Mouse (Mus musculus) midbrain, embryonic 10.5 days (tissue): Measurements from ENCODE around the gene Nomo1. TPM values are rescaled to one million over a fixed set of nuclear protein-coding genes. Genes with fewer than 3 reads are reported as not detected.

Source experiments
- DNase-seq: peaks from one replicate; pipeline ENCODE4 v3.0.0-alpha.2; 2017; ENCODE audit warnings: low spot score
- H3K27ac ChIP-seq: fragments of 300-500 bp; sonication (generic); replicated peaks from 2 replicates; pipeline ENCODE4 v1.5.1; 2016; ENCODE audit warnings: mild to moderate bottlenecking
- H3K27me3 ChIP-seq: fragments of 300-500 bp; sonication (generic); 2 replicates; pipeline ENCODE4 v1.6.1; 2016; ENCODE audit warnings: low read depth, mild to moderate bottlenecking; ENCODE audit not compliant: poor library complexity, severe bottlenecking
- H3K36me3 ChIP-seq: fragments of 300-500 bp; sonication (generic); 2 replicates; pipeline ENCODE4 v1.6.1; 2016; ENCODE audit warnings: mild to moderate bottlenecking, moderate library complexity
- H3K4me1 ChIP-seq: fragments of 300-500 bp; sonication (generic); 2 replicates; pipeline ENCODE4 v1.6.1; 2016
- H3K4me3 ChIP-seq: fragments of 300-500 bp; sonication (generic); 2 replicates; pipeline ENCODE4 v1.5.1; 2016; ENCODE audit warnings: mild to moderate bottlenecking, moderate library complexity
- H3K9me3 ChIP-seq: fragments of 300-500 bp; sonication (generic); replicated peaks from 2 replicates; pipeline ENCODE4 v1.6.1; 2016; ENCODE audit warnings: mild to moderate bottlenecking
- WGBS: fragments of 180-500 bp; shearing (Covaris S2); methylation state at CpG from one replicate; pipeline ENCODE4 v1.1.7; 2016; 5-methylcytosine and 5-hydroxymethylcytosine counted together
- polyA plus RNA-seq: library from polyadenylated mRNA; unstranded; fragments of >200 nt; fragmentation: Nextera tagmentation; extraction: Ambion mirVana; gene quantifications from 2 replicates; pipeline ENCODE4 v1.2.1, GENCODE M21; 2016

The Nomo1 gene
- polyA plus RNA-seq, 1 experiment from 2014 or later, result 29.9 TPM

DNA sequence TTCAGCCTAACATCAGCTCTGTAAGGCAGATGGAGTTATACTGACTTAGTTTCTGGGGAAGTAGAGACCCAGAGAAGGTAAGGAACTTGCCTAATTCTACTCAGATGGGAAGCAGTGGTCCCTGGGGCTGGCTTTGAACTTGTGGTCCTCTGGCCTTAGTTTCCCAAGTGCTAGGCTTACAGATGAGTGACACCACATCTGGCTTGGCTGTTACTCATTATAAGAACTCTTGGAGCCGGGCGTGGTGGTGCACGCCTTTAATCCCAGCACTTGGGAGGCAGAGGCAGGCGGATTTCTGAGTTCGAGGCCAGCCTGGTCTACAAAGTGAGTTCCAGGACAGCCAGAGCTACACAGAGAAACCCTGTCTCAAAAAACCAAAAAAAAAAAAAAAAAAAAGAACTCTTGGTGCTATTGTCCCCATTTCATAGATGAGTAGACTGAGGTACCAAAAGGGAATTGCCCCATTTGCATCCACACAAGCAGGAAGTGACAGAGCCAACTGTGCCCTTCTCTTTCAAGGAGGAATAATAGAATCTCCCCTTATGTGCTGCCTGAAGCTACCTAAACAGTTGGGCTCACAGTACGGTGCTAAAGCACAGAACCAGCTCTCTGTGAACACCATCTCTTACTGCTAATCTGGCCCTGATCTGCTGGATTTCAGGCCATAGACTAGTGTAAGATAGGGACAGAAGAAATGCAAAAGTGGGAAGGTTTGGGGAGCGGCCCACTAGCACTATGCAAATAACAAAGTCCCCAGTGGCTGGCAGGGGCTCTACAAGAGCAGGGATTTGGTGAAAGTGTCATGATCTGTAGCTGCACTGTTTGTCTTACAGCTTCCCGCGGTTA lies 4.0 kb upstream of the Nomo1 start:
- no peaks in the 10 kb centered on the region for H3K9me3 ChIP-seq
- H3K27ac ChIP-seq, result peak overlapping the region; percentile 57; the same call in 1 of the 2 replicates
- H3K4me3 ChIP-seq, result peak overlapping the region; percentile 37
- no peak for DNase-seq
- WGBS, result 69% methylated on average over 9 of the region's 9 CpGs
- H3K27me3 ChIP-seq, result 0 out of 2 replicates have a peak, but pooled peaks cover 8% of the 10 kb centered on the region
- no peaks in the 10 kb centered on the region for H3K36me3 ChIP-seq
- peaks cover 25% of the 10 kb centered on the region for H3K4me1 ChIP-seq

DNA sequence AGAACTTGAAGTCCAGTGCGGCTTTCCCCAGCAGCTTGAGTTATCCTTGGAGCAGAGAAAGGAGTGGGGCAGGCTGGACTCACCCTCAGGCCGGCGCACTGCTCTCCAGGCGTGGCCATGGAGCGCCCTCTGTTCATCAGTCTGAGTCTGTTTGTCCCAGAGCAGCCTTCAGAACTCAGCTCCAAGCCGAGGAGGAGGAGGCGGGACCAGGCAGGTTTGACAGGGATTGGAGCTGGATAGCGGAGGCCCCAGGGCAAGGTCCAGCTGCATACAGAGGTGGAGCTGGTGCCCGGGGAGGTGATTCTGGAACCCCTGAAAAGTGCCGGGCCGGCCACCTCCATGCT lies 3.4 kb upstream of the Nomo1 start, which contains the start of gene Abcc6:
Gene Abcc6 (minus strand): TSS at position 158 of the 344 bp plus-strand sequence.
- WGBS, result 8% methylated on average over 11 of the region's 11 CpGs
- Histone ChIP-seq H3K27me3 (0 out of 2 replicates have a peak, but pooled peaks cover 8% of the 10 kb centered on the region), H3K4me1 (peaks cover 31% of the 10 kb centered on the region), H3K9me3 (no peaks in the 10 kb centered on the region), H3K36me3 (no peaks in the 10 kb centered on the region), H3K27ac (peak within 1 kb of the TSS; percentile 57; the same call in 1 of the 2 replicates), H3K4me3 (peak within 1 kb of the TSS; percentile 37)
- peak; percentile 40 for DNase-seq

GRCm38 (mm10) chr7:46031075-46031474 lies 2.4 kb upstream of the Nomo1 start:
- WGBS, result 83% methylated on average over 2 of the region's 2 CpGs
- peaks cover 32% of the 10 kb centered on the region for H3K4me1 ChIP-seq
- no peak for DNase-seq
- no peaks in the 10 kb centered on the region for H3K36me3 ChIP-seq
- H3K27ac ChIP-seq, result no peak overlapping the region
- H3K9me3 ChIP-seq, result no peaks in the 10 kb centered on the region
- H3K4me3 ChIP-seq, result no peak overlapping the region
- 0 out of 2 replicates have a peak, but pooled peaks cover 8% of the 10 kb centered on the region for H3K27me3 ChIP-seq

DNA sequence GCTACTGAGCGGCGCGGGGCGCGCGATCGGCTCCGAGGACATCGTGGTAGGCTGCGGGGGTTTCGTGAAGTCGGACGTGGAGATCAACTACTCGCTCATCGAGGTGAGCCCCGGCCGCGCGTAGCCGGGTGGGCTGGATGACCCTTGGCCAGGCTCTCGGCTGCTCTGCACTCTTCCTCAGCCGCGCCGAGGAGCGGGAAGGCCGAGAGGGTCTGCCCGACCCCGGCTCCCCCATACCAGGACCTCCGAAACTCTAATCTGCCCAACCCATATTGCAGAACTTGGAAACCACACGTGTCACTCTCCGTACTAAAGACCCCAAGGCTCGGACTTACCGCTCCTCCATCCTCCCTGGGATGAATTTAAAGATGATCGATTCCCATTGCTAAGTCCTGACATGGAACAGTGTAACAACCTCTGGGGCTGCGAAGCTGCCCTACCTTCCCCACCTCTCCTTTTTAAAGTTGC lies 406 bp downstream of the Nomo1 start:
- H3K36me3 ChIP-seq, result peaks cover 15% of the 10 kb centered on the region
- H3K4me1 ChIP-seq, result peaks cover 32% of the 10 kb centered on the region
- H3K27ac ChIP-seq, result peak overlapping the region; percentile 83
- DNase-seq, result no peak
- H3K9me3 ChIP-seq, result no peaks in the 10 kb centered on the region
- WGBS, result under 1% methylated on average over 35 of the region's 35 CpGs
- peak overlapping the region; percentile 96 for H3K4me3 ChIP-seq
- 0 out of 2 replicates have a peak, but pooled peaks cover 8% of the 10 kb centered on the region for H3K27me3 ChIP-seq

DNA sequence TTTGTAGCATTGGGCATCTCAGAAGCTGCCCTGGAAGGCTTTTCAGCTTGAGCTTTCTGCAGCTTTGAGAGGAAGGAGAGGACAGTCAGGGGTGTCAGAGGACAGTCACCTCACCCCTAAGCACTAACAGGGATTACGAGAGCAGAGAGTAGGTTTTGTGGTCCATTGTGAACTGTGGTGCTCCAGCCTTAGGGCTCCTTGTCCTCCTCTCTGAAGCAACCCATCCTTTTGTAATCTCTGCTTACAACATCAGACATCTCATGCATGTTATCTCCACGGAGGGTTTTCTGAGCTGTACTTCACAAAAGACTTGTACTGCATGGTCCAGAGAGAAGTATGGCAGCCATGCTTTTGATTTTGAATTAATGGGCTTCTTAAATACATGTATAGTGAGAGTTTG lies 1.5 kb downstream of the Nomo1 start:
- H3K4me3 ChIP-seq, result peak overlapping the region; percentile 96
- H3K27me3 ChIP-seq, result 0 out of 2 replicates have a peak, but pooled peaks cover 8% of the 10 kb centered on the region
- H3K36me3 ChIP-seq, result peaks cover 23% of the 10 kb centered on the region
- WGBS, result 80% methylated on average over 2 of the region's 2 CpGs
- no peaks in the 10 kb centered on the region for H3K9me3 ChIP-seq
- DNase-seq, result no peak
- peaks cover 28% of the 10 kb centered on the region for H3K4me1 ChIP-seq
- no peak overlapping the region for H3K27ac ChIP-seq

DNA sequence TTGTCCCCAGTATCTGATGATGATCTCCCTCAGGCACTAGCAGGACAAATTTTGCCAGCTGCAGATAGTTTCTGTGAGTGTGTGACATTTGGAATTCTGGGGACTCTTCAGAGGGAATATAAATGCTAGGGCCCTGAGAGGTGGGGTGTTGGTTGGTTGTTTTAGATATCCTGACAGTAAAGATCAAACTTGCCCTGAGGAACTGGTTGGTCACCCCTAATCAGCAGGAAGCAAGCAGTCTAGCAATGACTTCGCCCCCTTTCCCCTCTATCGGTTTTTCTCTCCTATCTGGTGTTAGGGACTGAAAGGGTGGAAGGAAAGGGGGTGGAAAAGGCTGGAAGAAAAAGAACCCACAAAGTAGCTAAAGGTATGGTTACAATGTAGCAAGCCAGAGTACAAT lies 2.0 kb downstream of the Nomo1 start:
- H3K4me3 ChIP-seq, result no peak overlapping the region

DNA sequence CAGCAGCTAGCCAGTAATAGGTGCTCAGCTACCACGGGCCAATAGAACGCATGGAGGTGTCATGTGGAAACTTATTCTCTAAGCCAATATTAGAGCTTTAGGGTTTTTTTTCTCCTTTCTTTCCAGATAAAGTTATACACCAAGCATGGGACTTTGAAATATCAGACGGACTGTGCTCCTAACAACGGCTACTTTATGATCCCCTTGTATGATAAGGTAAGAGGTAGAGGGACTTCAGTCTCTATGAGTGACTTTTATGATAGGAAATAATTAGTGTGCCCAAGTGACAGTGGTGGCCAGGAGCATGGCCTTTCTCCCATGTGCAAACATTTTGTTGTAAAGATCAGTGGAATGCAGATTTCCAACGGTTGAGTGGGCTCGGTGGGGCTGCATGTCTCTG lies 3.9 kb downstream of the Nomo1 start:
- 92% methylated on average over 6 of the region's 6 CpGs for WGBS
- H3K9me3 ChIP-seq, result no peaks in the 10 kb centered on the region
- peaks cover 21% of the 10 kb centered on the region for H3K4me1 ChIP-seq
- no peak for DNase-seq
- H3K27ac ChIP-seq, result no peak overlapping the region
- H3K36me3 ChIP-seq, result peaks cover 46% of the 10 kb centered on the region
- no peaks in the 10 kb centered on the region for H3K27me3 ChIP-seq
- H3K4me3 ChIP-seq, result no peak overlapping the region

More for the DNA sequence above, 2.0 kb downstream of the Nomo1 start:
- 81% methylated on average over 2 of the region's 2 CpGs for WGBS
- Histone ChIP-seq H3K27me3 (0 out of 2 replicates have a peak, but pooled peaks cover 6% of the 10 kb centered on the region), H3K9me3 (no peaks in the 10 kb centered on the region), H3K27ac (no peak overlapping the region), H3K36me3 (peaks cover 27% of the 10 kb centered on the region), H3K4me1 (peaks cover 23% of the 10 kb centered on the region)
- no peak for DNase-seq

DNA sequence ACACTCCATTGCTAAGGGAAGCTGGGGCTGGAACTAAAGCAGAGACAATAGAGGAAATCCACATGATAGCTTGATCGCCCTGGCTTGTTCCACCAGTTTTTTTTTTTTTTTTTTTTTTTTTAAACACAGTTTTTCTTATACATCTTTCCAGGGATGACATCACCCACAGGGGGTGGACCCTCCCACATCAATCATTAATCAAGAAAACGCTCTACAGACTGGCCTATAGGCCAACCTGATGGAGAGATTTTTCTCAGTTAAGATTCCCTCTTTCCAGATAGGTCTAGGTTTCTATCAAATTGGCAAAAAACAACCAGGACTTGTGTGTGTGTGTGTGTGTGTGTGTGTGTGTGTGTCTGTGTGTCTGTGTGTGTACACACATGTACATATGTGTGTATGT lies 6.4 kb downstream of the Nomo1 start:
- no peak for DNase-seq

DNA sequence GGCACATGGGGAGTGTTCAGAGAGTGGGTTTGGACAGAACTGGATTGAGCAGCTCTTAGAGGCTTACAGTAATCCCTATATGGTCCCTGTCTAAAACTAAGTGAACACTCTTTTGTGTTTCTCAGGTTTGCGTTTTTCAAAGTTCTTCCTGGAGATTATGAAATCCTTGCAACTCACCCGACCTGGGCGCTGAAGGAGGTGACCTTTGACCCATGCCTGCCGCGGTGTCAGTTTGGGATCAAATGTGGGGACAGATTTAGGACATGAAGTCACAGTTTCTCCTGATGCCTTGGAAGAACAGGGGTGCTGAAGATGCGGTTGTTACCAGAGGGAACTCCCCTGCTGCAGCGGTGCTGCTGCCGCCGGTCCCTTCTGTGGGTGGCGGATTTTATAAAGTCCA lies 10.6 kb downstream of the Nomo1 start:
- H3K4me3 ChIP-seq, result no peak overlapping the region
- peaks cover 1% of the 10 kb centered on the region; the same call in 1 of the 2 replicates for H3K4me1 ChIP-seq
- H3K9me3 ChIP-seq, result no peaks in the 10 kb centered on the region
- 94% methylated on average over 10 of the region's 10 CpGs for WGBS
- H3K27me3 ChIP-seq, result no peaks in the 10 kb centered on the region
- no peak overlapping the region for H3K27ac ChIP-seq
- DNase-seq, result no peak
- H3K36me3 ChIP-seq, result peaks cover 90% of the 10 kb centered on the region

More for the DNA sequence above, 6.4 kb downstream of the Nomo1 start:
- no peak overlapping the region for H3K27ac ChIP-seq
- H3K9me3 ChIP-seq, result no peaks in the 10 kb centered on the region
- 89% methylated on average over 2 of the region's 2 CpGs for WGBS
- H3K36me3 ChIP-seq, result peaks cover 71% of the 10 kb centered on the region
- no peak overlapping the region for H3K4me3 ChIP-seq
- peaks cover 3% of the 10 kb centered on the region for H3K4me1 ChIP-seq
- H3K27me3 ChIP-seq, result no peaks in the 10 kb centered on the region

DNA sequence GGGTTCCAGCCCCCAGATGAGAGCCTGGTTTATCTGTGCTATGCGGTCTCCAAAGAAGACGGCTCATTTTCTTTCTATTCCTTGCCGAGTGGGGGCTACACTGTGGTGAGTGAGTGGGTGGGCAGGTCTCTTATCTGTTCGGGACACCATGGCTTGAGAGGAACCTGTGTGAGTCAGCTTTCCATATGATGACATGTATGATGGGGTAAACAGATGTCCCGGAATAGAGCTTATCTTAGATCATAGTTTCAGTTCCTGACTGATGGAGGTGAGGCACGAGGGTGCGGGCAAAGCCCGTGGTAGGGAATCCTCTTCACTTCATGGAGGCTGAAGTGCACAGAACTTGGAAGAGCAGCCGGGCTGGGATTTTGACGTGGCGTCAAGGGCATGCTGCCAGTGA lies 12.4 kb downstream of the Nomo1 start:
- Histone ChIP-seq H3K27me3 (no peaks in the 10 kb centered on the region), H3K36me3 (peaks cover 88% of the 10 kb centered on the region)

DNA sequence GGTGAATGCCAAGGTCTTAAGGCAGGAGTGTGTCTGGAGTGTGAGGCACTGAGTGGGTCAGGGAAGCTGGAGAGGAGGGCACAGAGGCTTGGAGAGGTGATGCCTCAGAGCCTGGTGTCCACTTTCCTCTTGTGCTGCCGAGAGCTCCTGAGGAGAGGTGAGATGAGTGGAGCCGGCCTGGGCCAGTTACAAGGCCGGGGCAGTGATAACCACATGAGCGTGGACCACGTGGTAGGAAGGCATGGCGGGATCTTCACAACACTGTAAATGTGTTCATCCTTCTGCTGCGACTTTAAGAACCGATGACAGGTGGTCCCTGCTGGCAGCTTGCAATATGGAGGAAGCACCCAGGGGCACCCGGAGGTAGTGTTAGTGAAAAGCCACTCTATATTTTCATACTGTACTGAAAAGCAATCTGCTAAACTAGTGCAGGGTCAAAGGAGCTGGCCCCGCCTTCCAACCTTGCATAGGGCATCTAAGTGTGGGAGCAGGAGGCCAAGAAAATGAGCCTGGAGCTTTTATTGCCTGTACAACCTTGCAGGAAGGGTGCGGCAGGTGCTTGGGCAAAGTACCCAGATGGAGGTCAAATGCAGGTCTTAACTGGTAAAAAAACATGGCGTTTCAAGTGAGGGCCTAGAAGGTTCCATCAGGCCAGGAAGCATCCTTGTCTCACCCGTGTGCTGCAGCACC lies 14.5 kb downstream of the Nomo1 start:
- H3K36me3 ChIP-seq, result peaks cover 84% of the 10 kb centered on the region
- WGBS, result 93% methylated on average over 13 of the region's 13 CpGs
- H3K4me3 ChIP-seq, result no peak overlapping the region

More for the DNA sequence above, 12.4 kb downstream of the Nomo1 start:
- H3K9me3 ChIP-seq, result no peaks in the 10 kb centered on the region
- no peak for DNase-seq
- H3K4me1 ChIP-seq, result peaks cover 14% of the 10 kb centered on the region
- no peak overlapping the region for H3K27ac ChIP-seq
- H3K4me3 ChIP-seq, result no peak overlapping the region
- 94% methylated on average over 11 of the region's 11 CpGs for WGBS

GRCm38 (mm10) chr7:46049981-46050380 lies 16.5 kb downstream of the Nomo1 start:
- no peak overlapping the region for H3K27ac ChIP-seq
- H3K4me3 ChIP-seq, result no peak overlapping the region
- H3K9me3 ChIP-seq, result no peaks in the 10 kb centered on the region
- no peak for DNase-seq
- WGBS, result 70% methylated on average over 7 of the region's 7 CpGs
- no peaks in the 10 kb centered on the region for H3K27me3 ChIP-seq
- H3K36me3 ChIP-seq, result peaks cover 84% of the 10 kb centered on the region
- peaks cover 14% of the 10 kb centered on the region for H3K4me1 ChIP-seq

More for the DNA sequence above, 14.5 kb downstream of the Nomo1 start:
- Histone ChIP-seq H3K4me1 (peaks cover 14% of the 10 kb centered on the region), H3K9me3 (no peaks in the 10 kb centered on the region), H3K27me3 (no peaks in the 10 kb centered on the region), H3K27ac (no peak overlapping the region)
- no peak for DNase-seq
